Mouse (Mus musculus): ENCODE data around the gene Igf2bp1. TPM values are rescaled to one million over a fixed set of nuclear protein-coding genes. Genes with fewer than 3 reads are reported as not detected.

Gene Igf2bp1
- polyA plus RNA-seq, 1 experiment from 2014 or later = not detected

DNA sequence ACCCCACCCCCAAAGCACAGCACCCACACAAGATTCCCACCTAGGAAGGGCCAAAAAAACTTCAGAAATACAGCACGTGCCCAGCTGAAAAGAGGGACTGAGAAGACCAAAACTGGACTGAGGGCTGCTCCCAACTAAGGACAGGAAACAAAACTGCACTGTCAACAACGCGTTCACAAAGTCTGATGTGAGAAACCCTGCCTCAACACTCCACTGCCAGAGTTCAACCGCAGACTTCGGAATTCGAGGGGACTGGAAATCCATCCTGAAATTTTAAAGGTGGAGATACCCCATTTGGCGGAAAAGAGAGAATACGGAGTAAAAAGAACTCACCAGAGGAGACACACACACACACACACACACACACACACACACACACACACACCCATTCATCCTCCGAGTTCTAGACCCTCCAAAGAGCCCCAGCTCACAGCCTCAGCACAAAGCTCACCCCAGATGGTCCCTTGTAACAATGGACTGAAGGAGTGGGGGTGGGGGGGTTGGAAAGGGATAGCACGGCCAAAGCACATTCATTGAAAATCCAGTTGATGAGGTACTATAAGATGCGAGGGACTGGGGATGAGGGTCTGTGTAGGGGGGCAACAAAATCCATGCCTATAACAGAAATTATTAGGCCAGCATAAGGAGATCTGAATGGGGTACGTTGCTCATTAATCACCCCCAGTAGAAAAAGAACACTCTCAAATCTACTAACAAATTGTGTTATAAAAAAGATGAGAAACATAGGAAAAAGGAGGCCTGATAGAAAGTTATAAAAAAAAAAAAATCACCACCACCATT is 2.4 kb downstream of the Igf2bp1 start:
- no peak overlapping the region for H3K27ac ChIP-seq
- WGBS (ENCODE audit: missing documents) = 62% methylated on average over 10 of the region's 12 CpGs
- H3K79me2 ChIP-seq (ENCODE audit: inconsistent target) = no peaks in the 10 kb centered on the region
- no peak overlapping the region for H3K4me3 ChIP-seq (ENCODE audit: inconsistent target)
- no peaks in the 10 kb centered on the region for H3K36me3 ChIP-seq (ENCODE audit: inconsistent target)

GRCm38 (mm10) chr11:95994151-95994550 is 11.6 kb downstream of the Igf2bp1 start:
- H3K27ac ChIP-seq = no peak overlapping the region
- H3K4me3 ChIP-seq (ENCODE audit: inconsistent target) = no peak overlapping the region
- H3K36me3 ChIP-seq (ENCODE audit: inconsistent target) = no peaks in the 10 kb centered on the region
- 91% methylated on average over 8 of the region's 8 CpGs for WGBS (ENCODE audit: missing documents)
- H3K79me2 ChIP-seq (ENCODE audit: inconsistent target) = no peaks in the 10 kb centered on the region

GRCm38 (mm10) chr11:95990886-95991708 is 14.6 kb downstream of the Igf2bp1 start:
- 50% methylated on average over 26 of the region's 49 CpGs for WGBS (ENCODE audit: missing documents)
- no peak overlapping the region for H3K27ac ChIP-seq
- H3K79me2 ChIP-seq (ENCODE audit: inconsistent target) = no peaks in the 10 kb centered on the region
- no peak overlapping the region for H3K4me3 ChIP-seq (ENCODE audit: inconsistent target)
- no peaks in the 10 kb centered on the region for H3K36me3 ChIP-seq (ENCODE audit: inconsistent target)

DNA sequence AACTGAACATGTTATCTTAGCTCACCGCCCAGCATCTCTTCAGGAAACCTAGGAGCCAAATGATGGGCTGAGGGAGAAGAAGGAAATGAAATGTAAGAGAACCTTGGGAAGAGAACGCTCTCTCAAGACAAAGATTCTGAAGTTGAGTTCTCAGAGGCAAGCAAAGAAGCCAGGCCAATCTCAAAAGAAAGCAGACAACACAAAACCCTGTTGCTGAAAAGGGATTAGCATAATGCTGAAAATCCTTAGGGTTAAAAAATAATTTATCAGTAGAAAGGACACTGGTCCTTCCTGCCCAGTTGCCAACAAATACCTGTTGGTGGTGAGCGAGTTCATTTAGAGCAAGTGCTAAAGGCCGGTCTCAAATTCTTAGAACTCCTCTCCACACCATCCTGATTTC is 15.3 kb downstream of the Igf2bp1 start:
- WGBS (ENCODE audit: missing documents) = 95% methylated on average over 4 of the region's 4 CpGs
- Histone ChIP-seq H3K79me2 (ENCODE audit: inconsistent target) (no peaks in the 10 kb centered on the region), H3K36me3 (ENCODE audit: inconsistent target) (no peaks in the 10 kb centered on the region), H3K27ac (no peak overlapping the region), H3K4me3 (ENCODE audit: inconsistent target) (no peak overlapping the region)

- no peak overlapping the region for H3K27ac ChIP-seq
- H3K36me3 ChIP-seq (ENCODE audit: inconsistent target) = no peaks in the 10 kb centered on the region
- H3K79me2 ChIP-seq (ENCODE audit: inconsistent target) = no peaks in the 10 kb centered on the region
- WGBS (ENCODE audit: missing documents) = 94% methylated on average over 8 of the region's 8 CpGs
- H3K4me3 ChIP-seq (ENCODE audit: inconsistent target) = no peak overlapping the region
Observed at GRCm38 (mm10) chr11:95989864-95990263, 15.9 kb downstream of the Igf2bp1 start.

- H3K27ac ChIP-seq = no peak overlapping the region
- H3K36me3 ChIP-seq (ENCODE audit: inconsistent target) = no peaks in the 10 kb centered on the region
- H3K4me3 ChIP-seq (ENCODE audit: inconsistent target) = no peak overlapping the region
- WGBS (ENCODE audit: missing documents) = 80% methylated on average over 9 of the region's 9 CpGs
- no peaks in the 10 kb centered on the region for H3K79me2 ChIP-seq (ENCODE audit: inconsistent target)
Observed at GRCm38 (mm10) chr11:95988533-95988932, 17.2 kb downstream of the Igf2bp1 start.

DNA sequence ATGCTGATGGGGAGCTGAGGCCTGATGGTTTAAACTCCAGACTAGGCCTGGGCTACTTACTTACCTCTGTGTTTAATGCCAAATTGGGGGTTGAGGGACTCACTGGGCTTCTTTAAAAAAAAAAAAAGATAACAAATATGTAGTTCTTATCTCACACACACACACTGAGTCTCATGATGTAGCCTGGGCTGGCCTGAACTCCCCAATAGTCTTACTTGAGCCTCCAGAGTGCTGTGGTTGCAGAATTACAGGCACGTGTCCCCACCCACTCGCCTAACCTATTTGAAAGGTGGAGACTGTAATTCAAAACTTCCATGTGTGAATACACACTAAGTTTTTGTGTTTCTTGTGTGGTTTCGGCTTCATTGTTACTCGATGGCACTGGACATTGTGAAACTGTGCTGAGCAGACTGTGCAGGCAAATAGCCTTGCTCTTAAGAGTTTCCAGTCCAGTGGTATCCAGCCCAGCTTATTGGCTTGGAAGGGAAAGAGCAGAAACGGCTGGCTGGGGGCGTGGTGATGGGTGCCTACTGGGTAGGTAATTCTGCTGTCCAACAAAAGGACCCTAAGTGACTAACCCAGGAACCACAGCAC is 17.8 kb downstream of the Igf2bp1 start:
- 87% methylated on average over 6 of the region's 6 CpGs for WGBS (ENCODE audit: missing documents)
- Histone ChIP-seq H3K27ac (no peak overlapping the region), H3K79me2 (ENCODE audit: inconsistent target) (no peaks in the 10 kb centered on the region), H3K36me3 (ENCODE audit: inconsistent target) (no peaks in the 10 kb centered on the region), H3K4me3 (ENCODE audit: inconsistent target) (no peak overlapping the region)

- no peaks in the 10 kb centered on the region for H3K79me2 ChIP-seq (ENCODE audit: inconsistent target)
- no peak overlapping the region for H3K27ac ChIP-seq
- H3K36me3 ChIP-seq (ENCODE audit: inconsistent target) = no peaks in the 10 kb centered on the region
- 100% methylated on average over 1 of the region's 1 CpGs for WGBS (ENCODE audit: missing documents)
- no peak overlapping the region for H3K4me3 ChIP-seq (ENCODE audit: inconsistent target)
Observed at GRCm38 (mm10) chr11:95982475-95982874, 23.3 kb downstream of the Igf2bp1 start.

GRCm38 (mm10) chr11:95981804-95982203 is 23.9 kb downstream of the Igf2bp1 start:
- 87% methylated on average over 11 of the region's 12 CpGs for WGBS (ENCODE audit: missing documents)
- H3K4me3 ChIP-seq (ENCODE audit: inconsistent target) = no peak overlapping the region
- H3K27ac ChIP-seq = no peak overlapping the region
- H3K36me3 ChIP-seq (ENCODE audit: inconsistent target) = no peaks in the 10 kb centered on the region
- no peaks in the 10 kb centered on the region for H3K79me2 ChIP-seq (ENCODE audit: inconsistent target)

DNA sequence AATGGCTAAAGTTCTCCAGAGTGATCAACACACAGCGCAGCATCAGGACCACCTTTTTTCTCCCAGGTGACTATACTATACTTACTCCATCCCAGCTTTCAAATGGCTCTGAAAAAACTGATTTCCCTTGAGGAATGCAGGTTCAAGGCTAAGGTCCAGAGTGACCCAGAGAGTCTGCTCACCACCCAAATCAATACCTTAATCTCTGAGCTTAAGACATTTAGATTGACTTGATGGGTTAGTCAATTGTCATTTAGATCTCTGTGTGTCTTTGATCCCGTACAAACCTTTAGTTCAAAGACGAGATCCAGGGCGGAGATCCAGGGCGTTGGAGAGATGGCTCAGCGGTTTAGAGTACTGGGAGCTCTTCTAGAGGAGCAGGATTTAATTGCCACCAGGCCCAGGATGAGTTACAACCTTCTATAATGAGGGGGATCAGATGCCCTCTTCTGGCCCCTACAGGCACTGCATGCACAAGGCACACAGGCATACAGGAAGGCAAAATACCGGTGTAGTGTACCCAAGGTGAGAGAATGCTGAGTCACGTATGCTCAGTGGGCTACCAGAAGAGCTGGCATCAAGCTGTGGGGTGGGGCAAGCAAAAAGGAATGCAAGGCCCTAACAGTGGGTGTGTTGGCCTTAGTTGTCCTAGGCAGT is 24.9 kb downstream of the Igf2bp1 start:
- 74% methylated on average over 8 of the region's 8 CpGs for WGBS (ENCODE audit: missing documents)
- Histone ChIP-seq H3K4me3 (ENCODE audit: inconsistent target) (no peak overlapping the region), H3K36me3 (ENCODE audit: inconsistent target) (no peaks in the 10 kb centered on the region), H3K27ac (no peak overlapping the region), H3K79me2 (ENCODE audit: inconsistent target) (no peaks in the 10 kb centered on the region)

GRCm38 (mm10) chr11:95978487-95978886 is 27.3 kb downstream of the Igf2bp1 start:
- WGBS (ENCODE audit: missing documents) = 88% methylated on average over 3 of the region's 3 CpGs
- no peak overlapping the region for H3K27ac ChIP-seq
- H3K36me3 ChIP-seq (ENCODE audit: inconsistent target) = no peaks in the 10 kb centered on the region
- no peak overlapping the region for H3K4me3 ChIP-seq (ENCODE audit: inconsistent target)
- H3K79me2 ChIP-seq (ENCODE audit: inconsistent target) = no peaks in the 10 kb centered on the region

GRCm38 (mm10) chr11:95976290-95976689 is 29.4 kb downstream of the Igf2bp1 start:
- H3K4me3 ChIP-seq (ENCODE audit: inconsistent target) = no peak overlapping the region
- H3K79me2 ChIP-seq (ENCODE audit: inconsistent target) = no peaks in the 10 kb centered on the region
- no peaks in the 10 kb centered on the region for H3K36me3 ChIP-seq (ENCODE audit: inconsistent target)
- WGBS (ENCODE audit: missing documents) = 97% methylated on average over 2 of the region's 2 CpGs
- no peak overlapping the region for H3K27ac ChIP-seq

GRCm38 (mm10) chr11:95975694-95976093 is 30.0 kb downstream of the Igf2bp1 start:
- 100% methylated on average over 3 of the region's 5 CpGs for WGBS (ENCODE audit: missing documents)
- Histone ChIP-seq H3K4me3 (ENCODE audit: inconsistent target) (no peak overlapping the region), H3K79me2 (ENCODE audit: inconsistent target) (no peaks in the 10 kb centered on the region), H3K27ac (no peak overlapping the region), H3K36me3 (ENCODE audit: inconsistent target) (no peaks in the 10 kb centered on the region)

GRCm38 (mm10) chr11:95973187-95973586 is 32.6 kb downstream of the Igf2bp1 start:
- 81% methylated on average over 6 of the region's 6 CpGs for WGBS (ENCODE audit: missing documents)
- no peaks in the 10 kb centered on the region for H3K79me2 ChIP-seq (ENCODE audit: inconsistent target)
- H3K4me3 ChIP-seq (ENCODE audit: inconsistent target) = no peak overlapping the region
- H3K36me3 ChIP-seq (ENCODE audit: inconsistent target) = no peaks in the 10 kb centered on the region
- no peak overlapping the region for H3K27ac ChIP-seq

All from macrophage (primary cell).